Mouse (Mus musculus) hematopoietic stem cell, adult 5-6 weeks (primary cell): Measurements from ENCODE around the gene Lyg1. TPM values are rescaled to one million over a fixed set of nuclear protein-coding genes. Genes with fewer than 3 reads are reported as not detected.
"Not testable (repeated sequence)": the region's sequence is repeated elsewhere in the genome, so short reads cannot be mapped to it uniquely, and the experiment has no call there.

ENCODE experiments used
- ATAC-seq, 2 experiments: fragments of 125-278 bp in 1 of 2; replicated peaks in 1 of 2; 2 replicates each; pipeline ENCODE4 v1.8.0; 2016 to 2017; ENCODE audit warnings: inconsistent platforms in 2 of 2, mild to moderate bottlenecking in 2 of 2, moderate number of reproducible peaks in 2 of 2, low read depth in 1 of 2, moderate TSS enrichment in 1 of 2; ENCODE audit not compliant: low FRiP score in 2 of 2, poor library complexity in 2 of 2, severe bottlenecking in 2 of 2, insufficient read depth in 1 of 2, low TSS enrichment in 1 of 2
- total RNA-seq: library from RNA; stranded (forward); fragments of 172-1452, 232-1000 nt; gene quantifications from 2 replicates; pipeline ENCODE4 v1.2.3, GENCODE M21; 2017

The Lyg1 gene
- total RNA-seq, result not detected in 2 replicates

DNA sequence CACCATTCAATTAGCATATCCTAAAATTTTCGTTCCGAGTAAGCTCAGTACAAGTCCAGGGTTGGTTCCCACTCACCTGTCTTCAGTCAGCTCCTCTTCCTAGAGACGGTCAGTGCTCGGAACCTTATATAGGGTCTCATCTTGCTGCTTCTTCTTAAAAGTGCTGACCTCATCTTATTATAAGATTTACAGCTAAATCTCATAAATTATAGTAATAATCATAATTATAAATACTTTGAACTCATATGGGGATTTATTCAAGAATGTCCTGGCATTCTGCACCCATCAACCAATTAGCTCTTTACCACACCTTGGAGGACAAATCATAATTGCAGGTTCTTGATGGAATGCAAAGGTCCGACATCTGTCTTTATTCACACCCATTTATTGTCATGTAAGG lies at the start of gene Lyg1:
Lyg1 (minus strand) TSS at position 101 of the 400 bp plus-strand sequence.
- no peak for ATAC-seq

DNA sequence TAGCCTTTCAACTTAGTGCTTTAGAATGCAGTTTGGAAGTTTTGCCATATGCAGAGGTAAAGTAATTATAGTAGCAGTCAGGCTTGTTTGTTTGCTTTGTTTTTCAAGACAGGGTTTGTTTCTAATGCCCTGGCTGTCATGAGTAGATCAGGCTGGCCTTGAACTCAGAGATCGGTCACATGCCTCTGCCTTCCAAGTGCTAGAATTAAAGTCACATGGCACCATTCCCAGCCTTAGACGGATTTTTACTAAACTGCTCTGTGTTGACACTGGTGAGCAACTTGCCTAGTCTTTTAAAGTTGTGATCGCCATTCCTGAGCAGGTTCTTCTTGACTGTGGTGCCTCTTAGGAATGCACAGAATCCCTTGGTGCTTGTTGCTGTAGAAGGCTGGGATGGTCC lies 49.2 kb upstream of the Lyg1 start:
- ATAC-seq, result no peak

GRCm38 (mm10) chr1:38003046-38003445 lies 45.5 kb upstream of the Lyg1 start:
- ATAC-seq, result no peak

DNA sequence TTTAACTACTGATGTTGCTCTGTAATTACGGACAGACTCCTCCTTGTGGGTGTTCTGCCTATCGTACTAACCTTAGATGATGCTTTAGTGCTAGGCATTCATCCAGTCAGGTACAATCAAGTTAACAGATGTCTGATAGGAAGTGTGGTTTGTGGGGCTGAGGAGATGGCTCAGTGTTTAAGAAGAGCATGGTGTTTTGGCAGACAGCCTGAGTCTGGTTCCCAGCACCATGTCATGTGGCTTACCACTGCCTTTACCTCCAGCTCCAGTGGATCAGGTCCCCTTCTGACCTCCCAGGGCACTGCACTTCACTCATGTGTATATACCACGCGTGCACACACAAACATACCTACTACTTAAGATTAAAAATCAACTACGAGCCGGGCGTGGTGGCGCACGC lies 44.4 kb upstream of the Lyg1 start:
- no peak for ATAC-seq

- no peak for ATAC-seq
Measured at GRCm38 (mm10) chr1:38000844-38001243, 43.3 kb upstream of the Lyg1 start.

DNA sequence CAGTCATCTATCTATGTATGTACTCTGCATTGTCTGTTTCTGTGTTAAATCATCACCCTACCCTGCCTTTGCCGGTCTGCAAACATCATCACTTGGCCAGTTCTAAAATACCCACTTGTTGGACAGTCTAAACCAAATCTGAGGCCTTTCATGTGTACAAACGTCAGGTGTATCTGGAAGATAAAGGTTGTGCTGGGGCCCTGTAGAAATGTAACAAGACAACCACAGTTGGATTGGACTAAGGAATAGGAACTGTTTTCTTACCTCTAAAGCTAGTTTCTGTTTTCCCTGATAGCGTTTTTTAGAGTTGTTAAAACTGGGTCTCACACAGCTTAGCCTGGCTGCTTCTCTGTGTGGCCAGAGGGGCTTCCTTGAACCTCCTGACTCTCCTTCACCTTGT lies 42.0 kb upstream of the Lyg1 start:
- ATAC-seq, result no peak

DNA sequence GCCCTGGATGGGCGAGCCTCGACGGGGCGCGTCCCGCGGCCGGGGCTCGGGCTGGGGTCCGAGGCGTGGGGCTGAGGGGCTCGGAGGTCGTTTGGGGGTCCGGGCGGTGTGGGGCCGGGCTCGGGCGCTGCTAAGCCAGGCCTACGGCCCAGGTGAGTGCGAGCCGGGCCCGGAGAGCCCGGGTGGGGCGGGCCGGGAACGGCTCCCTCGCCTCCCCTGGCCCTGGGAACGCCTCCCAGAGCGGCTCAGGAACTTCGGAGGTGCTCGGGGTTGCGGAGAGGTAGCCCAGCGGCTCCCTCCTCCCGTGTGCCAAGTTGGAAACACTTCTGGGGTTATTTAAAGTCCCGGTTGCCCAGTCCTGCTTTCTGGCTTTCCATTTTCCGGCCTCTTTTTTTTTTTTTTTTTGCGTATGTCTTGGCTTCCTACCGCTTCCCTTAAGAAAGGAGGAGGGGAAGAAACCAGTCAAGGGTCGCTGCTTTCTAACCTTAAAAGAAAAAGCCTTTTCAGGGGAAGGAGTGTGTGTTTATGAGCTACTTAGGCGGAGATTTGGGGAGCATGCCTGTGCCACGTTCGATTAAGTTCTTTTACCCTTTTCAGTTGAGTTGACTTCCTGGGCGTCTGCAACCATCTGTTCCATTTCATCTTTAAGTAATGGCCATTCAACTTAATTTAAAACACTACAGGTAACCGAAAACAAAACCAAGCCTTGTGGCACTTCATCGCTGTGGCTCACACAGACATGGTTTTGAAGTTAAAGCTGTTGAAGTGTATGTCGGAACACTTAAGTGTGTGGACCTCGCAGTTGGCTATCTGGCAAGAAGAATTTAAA lies 41.0 kb upstream of the Lyg1 start:
- no peak for ATAC-seq

- ATAC-seq, result peak; percentile 69 to 74
Measured at GRCm38 (mm10) chr1:37997867-37998266, 40.3 kb upstream of the Lyg1 start, which contains the start of the genes Txndc9 and Eif5b. Gene Txndc9, minus strand, starts transcription at chr1:37997893. Gene Eif5b, plus strand, starts transcription at chr1:37998010.

GRCm38 (mm10) chr1:37996877-37997484 lies 39.4 kb upstream of the Lyg1 start:
- ATAC-seq, result peak; percentile 94 to 96

DNA sequence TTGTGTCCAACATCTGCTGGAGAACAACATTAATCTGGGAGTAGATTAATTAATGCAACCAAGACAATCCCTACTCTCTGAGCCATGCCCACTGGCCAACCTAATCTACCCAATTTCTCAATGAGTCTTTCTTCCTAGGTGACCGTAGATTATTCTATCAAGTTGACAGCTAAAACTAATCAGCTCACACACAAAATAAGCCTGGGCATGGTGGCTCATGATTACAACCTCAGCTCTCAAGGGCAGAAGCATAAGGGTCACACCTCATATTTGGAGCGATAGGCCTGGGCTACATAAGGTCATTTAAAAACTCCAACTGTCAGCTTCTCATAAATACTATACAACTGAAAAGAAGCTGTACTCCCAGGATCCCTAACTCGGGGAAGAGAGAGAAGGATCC lies 38.7 kb upstream of the Lyg1 start:
- no peak for ATAC-seq

- no peak for ATAC-seq
Measured at GRCm38 (mm10) chr1:37987856-37988255, 30.3 kb upstream of the Lyg1 start.

- ATAC-seq, result peak in 1 of 2 experiments; percentile 37; a peak in 1 of 4 replicates
Measured at GRCm38 (mm10) chr1:37985764-37986323, 28.3 kb upstream of the Lyg1 start.

GRCm38 (mm10) chr1:37984326-37984725 lies 26.8 kb upstream of the Lyg1 start:
- ATAC-seq, result no peak

DNA sequence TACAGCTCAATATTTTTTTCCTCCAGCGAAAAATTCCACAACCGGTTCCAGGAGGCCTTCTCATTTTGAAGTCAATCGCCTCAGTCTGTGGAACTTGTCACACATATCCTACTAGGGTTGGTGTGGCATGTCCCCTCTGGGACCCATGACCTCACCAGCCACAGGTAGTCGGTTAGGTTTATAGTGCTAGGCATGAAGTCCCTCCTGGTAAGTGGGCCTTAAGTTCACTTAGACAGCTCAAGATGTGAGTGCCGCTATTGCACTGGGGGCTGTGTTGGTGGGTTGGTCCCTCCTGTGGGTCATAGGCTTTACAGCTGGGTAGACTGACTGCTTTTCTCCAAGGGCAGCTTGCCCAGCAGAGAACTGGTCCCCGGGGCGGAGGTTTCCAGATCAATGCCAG lies 19.7 kb upstream of the Lyg1 start:
- no peak for ATAC-seq

- not testable (repeated sequence) for ATAC-seq
Measured at GRCm38 (mm10) chr1:37976666-37977065, 19.1 kb upstream of the Lyg1 start.

GRCm38 (mm10) chr1:37971520-37971919 lies 14.0 kb upstream of the Lyg1 start:
- no peak for ATAC-seq

DNA sequence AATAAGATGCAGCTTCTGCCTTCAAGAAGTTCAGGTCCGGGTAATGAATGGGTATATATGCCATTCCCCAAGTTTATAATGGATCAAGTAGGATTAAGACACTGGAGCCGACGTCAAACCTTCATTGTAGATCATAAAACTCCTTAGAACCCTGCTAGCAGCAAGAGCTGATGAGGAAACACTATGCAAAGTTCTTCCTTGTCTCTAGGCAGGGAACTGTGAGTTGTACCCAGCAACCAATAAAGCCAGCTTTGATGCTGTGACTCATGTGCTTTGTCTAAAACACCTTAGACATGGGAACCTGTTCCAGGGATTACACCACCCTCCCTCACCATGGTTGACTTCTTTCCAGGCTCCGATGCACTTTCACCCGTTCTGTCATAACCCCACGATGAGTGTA lies 11.2 kb upstream of the Lyg1 start:
- no peak for ATAC-seq

DNA sequence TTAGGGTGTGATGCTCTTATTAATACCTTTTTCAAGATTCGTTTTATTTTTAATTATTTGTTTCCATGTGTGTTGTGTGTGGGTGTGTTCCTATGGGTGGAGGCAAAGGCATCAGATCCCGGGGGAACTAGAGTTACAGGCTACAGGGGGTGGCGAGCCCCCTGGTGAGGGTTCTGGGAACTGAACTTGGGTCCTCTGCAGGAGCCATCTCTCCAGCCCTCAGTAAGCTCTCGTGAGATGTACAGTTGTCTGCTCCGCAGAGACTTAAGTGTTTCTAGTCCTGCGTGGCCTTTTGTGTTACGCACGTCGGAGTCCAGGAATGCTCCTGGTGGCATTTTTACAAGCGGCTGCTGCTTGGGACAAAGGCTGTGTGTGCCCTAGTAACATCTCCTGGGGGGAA lies 8.0 kb upstream of the Lyg1 start:
- ATAC-seq, result no peak
